Mouse (Mus musculus) erythroblast, embryonic 14.5 days (primary cell): ENCODE data around the gene Eif4h.

Source experiments
- GATA1 ChIP-seq: IDR thresholded peaks from 2 replicates; pipeline ENCODE4 v1.6.1; 2012; ENCODE audit warnings: low read length, inconsistent platforms, mixed read lengths
- TAL1 ChIP-seq: IDR thresholded peaks from 3 replicates; pipeline ENCODE4 v1.6.1; 2012; ENCODE audit warnings: low read length, inconsistent platforms, mixed read lengths

DNA sequence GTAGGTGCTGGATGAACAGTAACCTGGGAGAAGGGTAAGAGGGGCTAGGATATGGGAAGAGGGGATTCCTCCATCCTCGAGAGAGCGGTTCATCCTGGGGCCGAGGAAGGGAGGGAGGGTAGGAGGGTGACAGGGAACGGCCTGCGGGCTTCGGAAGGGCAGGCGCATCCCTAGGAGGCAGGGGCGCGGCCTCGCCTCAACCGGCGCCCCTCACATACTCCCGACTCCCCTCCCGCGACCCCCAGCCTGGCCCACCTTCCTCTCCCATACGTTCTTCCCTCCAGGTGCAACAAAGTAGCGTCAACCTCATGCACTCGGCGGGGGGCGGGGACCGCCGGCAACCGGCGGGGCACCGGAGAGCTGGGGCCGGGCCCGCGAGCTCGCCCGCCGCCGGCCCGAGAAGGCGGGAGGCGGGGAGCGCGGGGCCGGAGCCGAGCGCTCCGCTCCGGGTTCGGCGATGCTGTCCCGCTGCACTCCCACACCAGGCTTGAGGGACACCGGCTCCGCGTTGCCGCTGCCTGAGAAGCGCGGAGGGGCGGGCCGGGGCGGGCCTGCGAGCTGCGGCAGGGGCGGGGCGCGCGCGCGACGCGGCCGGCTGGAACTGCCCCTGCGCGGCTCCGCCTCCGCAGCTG, 48.9 kb upstream of the Eif4h start, which contains the start of gene Limk1:
- no peak for TF ChIP-seq TAL1
- no peak for TF ChIP-seq GATA1
